Mouse (Mus musculus) regulatory T cell (primary cell): ENCODE data around the gene Ankrd61.

Experiments used
- in situ Hi-C: fragments of 300-600 bp; cut with MboI, MseI; formaldehyde crosslinking; loops from one replicate; pipeline ENCODE4 v1.15.1; 2025; ENCODE audit warnings: high pct_unique_total_duplicates

Gene Ankrd61

DNA sequence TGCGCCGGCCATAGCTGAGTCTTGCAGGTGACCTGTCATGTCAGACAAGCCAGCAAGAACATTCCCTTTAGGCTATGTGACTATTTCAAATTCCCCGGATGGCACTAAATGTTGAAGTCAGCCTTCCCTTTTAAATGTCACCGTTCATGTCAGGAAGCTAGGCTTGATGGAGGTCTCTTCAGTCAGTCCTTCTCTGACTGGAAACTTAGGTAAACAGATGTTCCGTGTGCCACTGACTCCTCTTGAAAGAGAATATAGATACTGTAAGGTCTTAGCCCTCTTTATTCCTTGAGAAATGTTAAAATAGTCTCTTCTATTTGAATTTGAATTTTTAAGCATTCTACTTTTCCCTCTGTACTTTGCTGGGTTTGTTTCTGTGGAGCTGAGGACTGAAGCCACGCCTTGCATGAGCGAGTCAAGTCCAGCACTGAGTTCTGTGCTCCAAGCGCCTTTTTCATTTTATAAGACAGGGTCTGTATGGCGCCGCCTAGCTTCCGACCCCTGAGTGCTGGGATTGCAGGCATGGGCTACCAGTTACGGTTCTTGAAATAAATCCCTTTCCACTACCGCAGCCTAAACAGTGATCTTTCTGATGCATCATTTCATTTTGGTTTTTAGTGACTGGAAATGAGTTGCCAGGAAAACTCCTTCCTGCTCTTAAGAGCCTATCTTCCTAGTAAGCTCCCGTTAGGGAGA lies at the start of gene Ankrd61:
Gene Ankrd61, minus strand, starts transcription at position 51 of the 696 bp plus-strand sequence.
- in situ Hi-C loops, result no loop called here

DNA sequence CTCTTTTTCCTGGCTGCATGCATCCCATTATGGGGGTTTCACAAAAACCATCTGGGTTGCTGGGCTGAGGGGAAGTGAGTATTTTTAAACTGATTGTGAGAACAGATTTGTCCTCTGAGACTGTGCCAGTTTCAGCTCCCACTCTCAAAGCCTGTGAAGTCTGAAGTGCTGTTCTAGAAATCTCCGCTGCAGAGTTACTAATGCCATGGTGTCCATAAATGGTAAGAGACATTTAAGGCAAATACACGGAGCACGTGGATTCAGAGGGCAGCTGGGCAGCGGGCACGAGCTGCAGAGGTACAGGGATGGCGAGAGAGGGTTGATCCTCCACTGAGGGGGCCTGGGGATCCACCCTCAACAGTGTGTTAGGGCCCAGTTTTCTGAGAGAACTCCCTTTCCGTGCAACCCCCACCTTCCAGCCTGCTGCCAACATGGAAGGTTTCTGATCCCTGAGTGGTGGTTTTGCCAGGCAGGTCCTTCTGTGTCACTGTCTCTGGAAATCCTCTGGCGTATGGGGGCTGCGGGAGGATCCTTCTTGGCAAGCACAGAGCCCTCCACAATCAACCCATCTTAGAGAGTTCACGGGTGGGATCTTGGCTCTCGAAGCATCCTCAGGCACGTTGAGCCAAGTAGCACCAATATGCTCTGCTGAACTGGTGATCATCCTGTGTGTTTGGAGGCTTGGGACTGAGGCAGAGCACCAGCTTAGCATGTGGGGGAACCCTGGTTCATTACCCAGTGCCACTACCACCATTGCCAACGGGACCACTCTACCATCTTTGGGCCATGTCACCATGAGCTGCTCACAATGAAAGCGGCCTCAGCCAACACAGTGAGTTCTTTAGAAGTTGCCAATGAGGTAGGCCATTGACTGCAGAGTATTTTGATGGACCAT lies 46.0 kb upstream of the Ankrd61 start:
- in situ Hi-C loops, result no loop called here

DNA sequence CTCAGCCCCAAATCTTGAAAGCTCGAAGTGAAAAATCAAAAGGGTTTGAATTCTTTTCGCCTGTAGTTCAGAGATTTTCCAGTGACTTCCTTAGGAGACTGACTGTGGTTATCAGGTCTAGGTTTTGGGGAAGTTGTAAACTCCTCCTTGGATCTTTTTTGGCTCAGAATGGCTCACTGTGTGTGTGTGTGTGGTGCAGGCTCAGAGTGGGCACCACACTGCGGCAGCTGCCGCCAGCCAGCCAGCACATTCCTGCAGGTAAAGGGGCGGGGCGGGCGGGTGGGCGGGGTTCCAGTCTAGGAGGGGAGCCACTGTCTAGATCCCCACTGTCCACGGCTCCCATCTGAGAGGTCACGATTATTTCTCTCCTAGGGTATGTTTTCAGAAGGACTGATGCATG lies 44.1 kb upstream of the Ankrd61 start:
- in situ Hi-C loops, result no loop called here

DNA sequence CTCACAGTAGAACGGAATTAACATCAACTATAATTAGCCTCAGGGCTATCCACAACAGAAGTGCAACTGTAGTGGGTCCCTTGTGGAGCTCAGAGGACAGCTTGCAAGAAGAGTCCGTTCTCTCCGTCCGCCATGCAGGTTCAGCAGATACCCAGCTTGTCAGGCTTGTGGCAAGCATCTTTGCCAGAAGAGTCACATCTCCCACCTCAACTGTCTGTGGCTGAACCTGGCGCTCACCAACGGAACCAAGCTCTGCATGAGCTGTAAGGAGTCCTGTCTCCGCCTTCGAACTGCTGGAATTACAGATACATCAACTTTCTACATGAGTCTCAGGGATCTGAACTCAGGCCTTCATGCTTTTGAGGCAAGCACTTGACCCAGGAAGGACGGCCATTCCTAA lies 38.7 kb upstream of the Ankrd61 start:
- in situ Hi-C loops, result no loop called here

DNA sequence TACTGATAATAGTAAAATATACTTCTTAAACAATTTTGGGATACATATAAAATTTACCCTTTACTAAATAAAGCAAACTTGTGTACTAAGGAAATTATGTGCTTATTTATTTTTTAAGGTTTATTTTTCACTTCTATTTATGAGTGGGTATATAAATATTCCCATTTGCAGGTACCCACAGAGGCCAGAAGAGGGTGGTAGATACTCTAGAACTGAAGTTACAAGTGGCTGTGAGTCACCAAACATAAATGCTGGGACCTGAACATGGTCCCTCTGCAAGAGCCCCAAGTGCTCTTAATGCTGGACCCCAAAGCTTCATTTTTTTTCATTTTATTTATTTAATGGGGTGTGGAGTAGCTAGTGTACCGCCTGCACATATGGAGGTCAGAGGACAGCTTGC lies 36.4 kb upstream of the Ankrd61 start:
- in situ Hi-C loops, result no loop called here

DNA sequence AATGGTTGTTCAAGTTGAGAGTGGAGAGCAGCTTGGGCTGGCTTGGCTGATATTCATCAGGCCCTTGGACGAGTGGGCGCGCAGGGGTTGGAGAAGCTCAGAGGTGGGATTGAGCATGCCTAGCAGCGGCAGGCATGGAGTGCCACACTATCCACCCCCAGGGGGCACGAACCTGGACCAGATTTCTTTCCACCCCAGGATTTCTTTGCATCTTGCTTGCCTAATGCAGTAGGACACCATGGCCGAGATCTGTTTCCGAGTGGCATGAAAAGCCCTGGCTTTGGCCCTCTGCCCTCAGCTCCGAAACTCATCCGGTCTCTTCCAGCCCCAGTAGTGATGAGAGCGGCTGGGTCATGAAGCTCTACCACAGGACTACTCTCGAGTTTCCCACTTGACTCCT lies 35.9 kb upstream of the Ankrd61 start:
- in situ Hi-C loops, result no loop called here

DNA sequence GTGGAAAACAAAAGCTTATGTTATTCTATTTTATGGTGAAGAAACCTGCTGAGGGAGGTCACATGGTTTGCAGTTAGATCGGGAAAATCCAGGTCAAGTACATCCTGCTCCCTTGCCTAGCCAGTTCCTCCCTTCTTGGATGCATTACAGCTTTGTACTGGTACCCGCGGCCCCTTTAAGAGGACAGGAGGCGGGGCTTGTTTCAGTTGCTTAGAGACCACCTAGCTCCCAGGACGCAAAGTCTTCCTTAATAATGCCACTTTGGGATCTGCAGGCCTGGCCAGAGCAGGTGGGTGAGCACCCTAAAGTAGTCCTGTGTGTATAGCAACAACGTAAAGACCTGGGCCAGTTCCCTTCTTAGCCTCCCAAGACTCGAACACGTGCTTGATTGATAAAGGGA lies 35.3 kb upstream of the Ankrd61 start, which contains the start of gene Rsph10b:
Gene Rsph10b, plus strand, starts transcription at position 205 of the 400 bp plus-strand sequence.
- in situ Hi-C loops, result no loop called here

DNA sequence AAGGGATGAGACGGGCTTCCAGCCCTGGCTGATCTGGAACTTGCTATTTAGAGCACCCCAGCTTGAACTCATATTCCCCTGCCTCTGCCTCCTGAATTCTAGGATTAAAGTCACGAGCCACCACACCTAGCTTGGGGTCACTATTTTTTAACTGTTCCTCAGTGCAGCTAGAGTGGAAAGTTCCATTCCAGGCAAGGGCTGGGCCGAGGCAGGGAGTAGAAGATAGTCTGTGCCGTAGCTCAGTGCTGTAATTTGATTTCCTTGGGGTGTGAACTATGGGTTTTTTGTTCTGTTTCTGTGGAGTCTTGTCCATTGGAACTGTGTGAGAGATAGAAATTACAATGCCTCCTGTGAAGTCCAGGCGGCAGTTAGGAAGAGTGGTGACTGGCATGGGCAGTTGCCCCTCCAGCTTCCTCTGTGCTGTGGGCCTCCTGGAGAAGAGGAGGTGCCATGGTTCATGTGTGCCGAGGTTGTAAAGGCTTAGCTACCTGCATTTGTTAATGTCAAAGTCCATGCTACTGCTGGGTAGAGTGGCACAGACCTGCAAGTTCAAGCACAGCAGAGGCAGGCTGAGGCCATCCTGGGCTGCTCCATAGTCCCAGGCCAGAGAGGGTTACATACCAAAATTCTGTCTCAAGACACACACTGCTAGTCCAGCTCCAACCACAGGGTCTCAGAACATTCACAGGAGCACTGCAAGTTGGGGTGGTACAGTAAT lies 34.5 kb upstream of the Ankrd61 start:
- in situ Hi-C loops, result no loop called here

DNA sequence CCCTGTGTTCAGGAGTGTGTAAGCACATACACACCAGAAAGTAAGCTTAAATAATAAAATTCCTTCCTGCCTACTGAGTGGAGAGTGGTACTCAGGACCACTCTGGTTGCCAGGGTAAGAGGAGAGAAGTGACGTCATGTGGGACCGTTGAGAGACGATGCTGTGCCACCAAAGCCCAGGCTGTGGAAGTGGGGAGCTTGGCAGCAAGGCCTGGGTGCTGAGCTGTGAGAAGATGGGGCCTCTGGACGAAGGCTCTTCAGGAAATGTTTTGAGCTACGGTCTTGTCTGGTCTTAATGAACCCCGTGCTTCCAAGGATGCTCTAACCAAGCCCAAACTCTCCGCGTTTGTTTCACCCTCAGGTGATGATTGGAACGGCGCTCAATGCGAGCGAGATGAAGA lies 33.2 kb upstream of the Ankrd61 start:
- in situ Hi-C loops, result no loop called here

DNA sequence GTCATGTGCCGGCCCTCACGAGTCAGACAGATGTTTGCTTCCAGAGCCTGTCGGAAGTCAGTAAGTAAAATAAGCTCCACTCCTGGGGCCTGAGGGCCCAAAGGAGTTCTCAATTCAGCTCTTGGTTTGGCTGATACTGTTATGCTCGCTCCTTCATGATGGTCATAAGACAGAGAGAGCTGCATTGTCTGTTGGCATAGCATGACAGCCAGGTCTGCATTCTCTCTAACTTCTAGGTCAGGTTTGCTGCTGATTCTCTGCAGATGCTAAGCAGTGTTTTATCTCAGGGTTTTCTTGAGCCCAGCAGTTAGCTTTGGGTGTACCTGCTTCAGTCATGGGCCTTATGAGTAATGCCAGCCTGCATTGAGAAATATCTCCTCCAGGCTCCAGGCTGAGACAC lies 31.8 kb upstream of the Ankrd61 start:
- in situ Hi-C loops, result no loop called here

DNA sequence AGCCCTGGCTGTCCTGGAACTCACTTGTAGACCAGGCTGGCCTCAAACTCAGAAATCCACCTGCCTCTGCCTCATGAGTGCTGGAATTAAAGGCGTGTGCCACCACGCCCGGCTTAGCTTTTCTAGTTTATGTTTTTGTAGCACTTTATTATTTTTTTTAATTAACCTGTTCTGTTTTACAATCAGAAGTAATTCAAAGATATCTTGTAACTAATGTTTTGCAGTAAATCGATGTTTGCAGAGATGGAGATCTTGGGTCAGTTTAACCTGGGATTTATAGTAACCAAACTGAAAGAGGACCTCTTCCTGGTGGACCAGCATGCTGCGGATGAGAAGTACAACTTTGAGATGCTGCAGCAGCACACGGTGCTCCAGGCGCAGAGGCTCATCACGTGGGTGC lies 30.4 kb upstream of the Ankrd61 start, which contains the start of gene Gm42421:
Gene Gm42421, plus strand, starts transcription at position 301 of the 400 bp plus-strand sequence.
- in situ Hi-C loops, result no loop called here

DNA sequence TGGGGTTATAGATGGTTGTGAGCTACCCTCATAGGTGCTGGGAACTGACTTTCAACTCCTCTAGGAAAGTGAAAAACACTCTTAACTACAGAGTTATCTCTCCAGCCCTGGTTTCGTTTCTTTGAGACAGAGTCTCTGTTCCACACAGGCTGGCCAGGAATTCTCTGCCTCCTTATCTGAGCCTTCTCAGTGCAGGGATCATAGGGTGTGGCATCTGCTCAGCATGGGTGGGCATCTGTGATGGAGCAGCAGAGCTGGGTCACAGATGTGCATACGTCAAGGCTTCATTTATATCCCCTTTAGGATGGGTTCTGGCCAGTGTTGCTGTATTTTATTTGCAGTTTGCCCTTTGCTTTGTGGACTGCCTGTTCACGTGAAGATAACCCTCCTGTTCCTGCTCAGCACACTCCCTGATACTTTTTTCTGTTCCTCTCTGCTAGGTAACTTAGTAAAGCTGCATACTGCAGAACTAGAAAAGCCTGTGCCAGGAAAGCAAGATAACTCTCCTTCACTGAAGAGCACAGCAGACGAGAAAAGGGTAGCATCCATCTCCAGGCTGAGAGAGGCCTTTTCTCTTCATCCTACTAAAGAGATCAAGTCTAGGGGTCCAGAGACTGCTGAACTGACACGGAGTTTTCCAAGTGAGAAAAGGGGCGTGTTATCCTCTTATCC lies 27.4 kb upstream of the Ankrd61 start:
- in situ Hi-C loops, result no loop called here

DNA sequence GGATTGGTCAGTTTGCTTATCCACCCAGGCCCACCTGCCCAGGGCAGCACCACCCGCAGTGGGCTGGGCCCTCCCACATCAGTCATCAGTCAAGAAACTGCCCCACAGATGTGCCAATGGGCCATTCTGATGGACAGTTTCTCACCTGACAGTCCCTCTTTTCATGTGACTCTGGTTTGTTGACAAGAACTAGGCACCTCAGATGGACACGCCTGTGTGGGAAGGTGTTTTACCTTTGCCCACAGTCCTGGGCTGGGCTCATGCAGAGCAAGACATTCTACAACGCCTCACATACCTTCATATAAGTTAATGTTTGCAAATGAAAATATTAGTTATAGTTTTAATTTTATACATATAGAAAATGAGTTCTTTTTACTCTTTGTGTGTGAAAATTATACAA lies 20.6 kb upstream of the Ankrd61 start:
- in situ Hi-C loops, result no loop called here

DNA sequence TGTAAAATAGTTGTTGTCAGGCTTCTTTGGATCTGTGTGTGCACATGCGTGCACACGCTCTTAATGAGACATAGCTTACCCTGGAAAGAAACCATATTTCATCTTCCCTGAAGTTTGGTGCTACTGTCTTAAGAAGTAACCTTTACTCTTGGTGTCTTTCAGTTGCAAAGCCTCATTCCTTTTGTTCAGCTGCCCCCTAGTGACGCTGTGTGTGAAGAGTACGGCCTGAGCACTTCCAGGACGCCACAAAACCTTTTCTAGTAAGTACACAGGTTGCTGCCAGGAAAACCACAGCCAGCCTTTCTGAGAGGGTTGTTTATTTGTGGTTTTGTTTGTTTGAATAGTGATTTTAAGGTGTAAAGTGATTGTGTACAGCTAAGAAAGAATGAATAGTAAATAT lies 19.9 kb upstream of the Ankrd61 start:
- in situ Hi-C loops, result no loop called here

DNA sequence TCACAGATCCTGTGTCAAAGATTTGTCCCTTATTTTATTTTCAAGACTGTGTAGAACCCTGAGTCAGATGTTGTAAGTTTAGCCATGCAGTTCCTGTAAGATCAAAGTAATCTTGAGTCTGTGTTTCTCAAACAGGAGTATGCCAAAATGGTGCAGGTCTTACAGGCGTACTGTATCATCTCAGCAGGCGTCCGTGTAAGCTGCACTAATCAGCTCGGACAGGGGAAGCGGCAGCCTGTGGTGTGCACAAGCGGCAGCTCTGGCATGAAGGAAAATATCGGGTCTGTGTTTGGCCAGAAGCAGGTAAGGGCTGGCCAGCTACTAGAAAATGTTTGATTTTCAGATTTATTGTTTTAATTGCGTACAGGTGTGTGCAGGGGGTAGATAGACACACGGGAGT lies 18.7 kb upstream of the Ankrd61 start:
- in situ Hi-C loops, result no loop called here

DNA sequence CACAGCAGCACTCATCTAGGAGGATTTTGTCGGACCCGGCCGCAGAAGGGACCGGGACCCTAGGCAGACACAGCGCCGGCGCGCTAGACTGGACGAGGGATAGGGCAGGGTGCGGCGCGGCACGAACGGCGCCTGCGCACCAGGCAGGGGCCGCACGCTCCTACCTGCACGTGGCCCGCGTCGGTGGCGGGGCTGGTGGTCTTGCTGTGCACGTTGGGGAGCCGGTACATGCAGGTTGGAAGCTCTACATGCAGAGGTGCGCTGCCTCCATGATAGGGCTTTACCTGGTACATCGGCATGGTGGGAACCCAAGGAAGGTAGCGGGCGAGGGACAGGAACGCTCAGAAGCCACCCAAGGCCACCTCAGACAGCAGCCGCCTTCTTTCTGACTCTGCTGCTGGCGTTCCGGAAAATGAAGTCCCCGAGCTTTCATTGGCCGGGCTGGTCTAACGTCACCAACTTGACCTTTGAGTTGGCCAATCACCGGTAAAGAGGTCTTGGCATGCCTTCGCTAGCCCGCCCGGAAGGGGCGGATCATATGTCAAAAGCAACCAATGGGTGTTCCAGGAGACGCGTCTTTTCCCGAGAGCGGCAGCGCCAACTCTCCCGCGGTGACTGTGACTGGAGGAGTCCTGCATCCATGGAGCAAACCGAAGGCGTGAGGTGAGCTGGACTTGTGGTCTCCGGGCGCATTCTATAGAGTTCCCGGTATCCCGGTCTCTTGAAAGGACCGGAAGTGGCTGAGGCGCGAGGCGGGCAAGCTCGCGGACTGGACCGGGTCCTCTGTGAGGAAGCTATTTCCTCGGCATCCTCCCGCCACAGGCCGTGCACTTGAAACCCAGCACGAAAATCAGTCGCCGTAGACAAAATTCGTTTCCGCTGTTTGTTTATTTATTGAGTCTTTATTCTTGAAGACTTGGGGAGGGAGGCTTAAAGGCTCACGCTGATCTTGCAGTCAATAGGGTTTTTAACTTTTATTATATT lies 12.2 kb upstream of the Ankrd61 start, which contains the start of the genes Aimp2 and Pms2:
Gene Aimp2, minus strand, starts transcription at position 431 of the 984 bp plus-strand sequence.
Gene Pms2, plus strand, starts transcription at position 548 of the 984 bp plus-strand sequence.
- in situ Hi-C loops, result loop anchor here (5.0 kb wide), 1 partner anchor 182 kb away; no protein-coding TSS in a partner anchor

DNA sequence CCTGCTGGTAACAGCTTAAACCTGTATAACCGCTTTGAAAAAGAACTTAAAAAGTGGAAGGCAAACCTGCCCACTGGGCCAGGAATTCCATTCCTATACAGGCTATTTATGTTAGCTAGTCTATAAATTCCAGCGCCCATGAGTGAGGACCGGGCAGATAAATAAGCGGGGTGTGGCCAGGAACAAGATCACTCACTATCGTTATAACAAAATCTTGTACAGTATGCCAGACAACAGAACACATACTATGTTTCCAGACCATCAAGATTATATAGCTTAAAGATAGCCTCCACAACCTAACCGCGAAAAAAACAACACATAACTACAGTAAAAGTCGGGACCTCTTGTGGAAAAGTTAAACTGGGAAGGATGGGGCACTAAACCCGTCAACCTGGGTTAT lies 11.4 kb upstream of the Ankrd61 start:
- in situ Hi-C loops, result loop anchor here (5.0 kb wide), 1 partner anchor 182 kb away; no protein-coding TSS in a partner anchor

DNA sequence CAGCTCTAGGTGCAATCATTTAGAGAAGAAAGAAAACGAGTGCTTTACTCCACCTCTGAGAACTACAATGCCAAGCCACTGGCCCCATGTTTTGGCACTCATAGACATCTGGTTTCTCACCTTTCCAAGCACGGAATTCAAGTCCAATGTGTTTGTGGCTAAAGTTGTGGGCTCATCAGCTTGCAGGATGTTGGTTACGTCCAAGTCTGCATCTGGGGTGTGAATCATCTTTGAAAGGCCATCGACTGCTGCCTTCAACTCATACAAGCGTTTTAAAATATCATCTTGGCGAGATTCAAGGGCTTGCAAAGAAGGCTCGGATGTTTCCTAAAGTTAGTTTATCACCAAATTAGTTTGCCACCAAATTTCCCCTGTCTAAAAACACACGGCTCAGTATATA lies 8.9 kb upstream of the Ankrd61 start:
- in situ Hi-C loops, result loop anchor here (5.0 kb wide), 1 partner anchor 179 kb away; no protein-coding TSS in a partner anchor

DNA sequence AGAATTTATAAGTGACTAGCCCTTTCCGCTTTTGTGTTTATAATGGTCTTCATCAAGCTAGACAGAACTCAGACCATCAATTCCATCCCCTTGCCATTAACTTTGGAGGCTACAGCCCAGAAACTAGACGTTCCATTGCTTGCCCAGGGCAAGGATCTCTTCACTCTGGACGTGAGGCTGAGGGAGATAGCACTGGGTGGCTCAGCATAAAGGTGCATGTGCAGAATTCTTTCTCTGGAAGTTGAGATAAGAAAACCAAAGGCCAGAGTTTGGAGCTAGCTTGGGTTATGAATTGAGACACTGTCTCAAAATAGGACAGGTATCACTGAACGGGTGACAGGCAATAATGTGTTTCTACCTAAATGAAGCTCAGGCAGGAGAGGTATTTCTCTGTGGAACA lies 6.3 kb upstream of the Ankrd61 start:
- in situ Hi-C loops, result no loop called here

DNA sequence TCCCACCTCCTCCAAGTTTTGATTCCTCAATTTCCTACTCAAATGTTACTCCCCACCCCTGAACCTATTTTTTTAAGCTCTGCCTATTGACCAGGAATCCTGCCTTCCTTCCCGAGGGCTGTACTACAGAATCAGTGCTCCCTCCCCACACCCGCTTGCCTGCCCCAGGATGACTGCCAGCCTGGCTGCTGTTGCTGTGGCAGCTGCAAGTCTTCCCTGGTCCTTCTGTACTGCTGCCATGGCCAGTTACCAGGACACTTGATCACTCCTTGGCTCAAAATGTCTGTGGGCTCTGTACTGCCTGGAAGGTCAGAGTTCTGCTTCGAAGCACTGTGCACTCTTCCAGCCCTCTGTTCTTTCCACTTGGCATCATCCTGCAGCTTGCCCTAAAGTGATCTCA lies 4.6 kb upstream of the Ankrd61 start:
- in situ Hi-C loops, result no loop called here
